Mouse (Mus musculus) testis, postnatal 10 days (tissue): ENCODE results near the gene Morn4.

ENCODE experiments used
- DNase-seq: peaks from one replicate; pipeline ENCODE4 v3.0.0; 2021; ENCODE audit warnings: low spot score

The Morn4 gene

DNA sequence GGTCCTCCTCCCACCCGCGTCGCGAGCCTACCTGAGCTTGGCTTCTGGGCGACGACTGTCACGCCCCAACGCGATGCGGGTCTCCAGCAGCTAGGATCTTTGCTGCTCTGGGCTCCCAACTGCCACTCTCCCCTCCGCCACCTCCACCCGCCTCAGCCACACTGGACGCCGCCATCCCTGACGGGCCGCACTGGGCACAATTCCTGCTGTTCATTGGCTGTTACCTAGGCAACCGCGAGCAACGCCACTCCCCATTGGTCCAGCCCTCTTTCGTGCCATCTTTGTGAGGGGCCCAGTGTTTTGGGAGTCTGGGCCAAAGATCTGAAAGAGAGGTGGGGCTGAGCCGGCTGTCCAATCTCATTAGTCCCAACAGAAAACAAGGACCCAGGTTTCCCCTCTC is at the start of gene Morn4:
Morn4 (minus strand) TSS at position 192 of the 400 bp plus-strand sequence.
- DNase-seq, result peak; percentile 92

- DNase-seq, result no peak
Observed at GRCm38 (mm10) chr19:42135070-42135469, 48.9 kb upstream of the Morn4 start.

DNA sequence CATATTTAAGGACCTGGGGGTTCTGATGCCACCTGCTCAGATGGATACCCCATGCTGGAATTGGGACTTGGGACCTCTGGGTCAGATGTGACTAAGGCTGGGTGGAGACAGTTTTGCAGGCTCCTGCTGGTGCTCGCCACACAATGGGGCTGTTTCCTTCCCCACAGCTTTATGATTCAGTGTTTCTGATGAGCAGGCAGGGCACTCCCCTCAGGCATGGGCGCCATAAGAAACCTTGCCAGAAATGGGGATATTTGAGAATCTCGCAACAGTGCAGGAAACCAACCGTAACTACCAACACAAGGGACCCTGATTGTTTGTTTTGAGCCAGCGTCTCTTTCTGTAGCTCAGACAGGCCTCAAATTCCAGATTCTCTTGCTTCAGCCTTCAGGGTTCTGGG is 44.9 kb upstream of the Morn4 start:
- DNase-seq, result no peak

DNA sequence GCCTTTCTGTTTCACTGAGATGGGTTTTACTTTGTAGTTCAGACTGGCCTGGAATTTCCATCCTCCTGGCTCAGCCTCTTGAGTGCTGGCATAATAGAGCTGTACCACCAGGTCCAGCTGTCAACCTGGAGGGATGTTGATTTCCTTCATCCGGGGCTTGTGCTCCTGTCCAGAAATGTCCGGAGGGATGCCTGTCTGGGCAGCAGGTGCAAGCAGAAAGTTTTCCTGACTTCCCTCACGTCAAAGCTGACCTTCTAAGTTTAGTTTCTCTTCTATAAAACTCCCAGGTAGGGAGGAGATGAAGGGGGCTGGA is 44.1 kb upstream of the Morn4 start:
- no peak for DNase-seq

- DNase-seq, result no peak
Observed at GRCm38 (mm10) chr19:42129509-42130293, 43.5 kb upstream of the Morn4 start.

DNA sequence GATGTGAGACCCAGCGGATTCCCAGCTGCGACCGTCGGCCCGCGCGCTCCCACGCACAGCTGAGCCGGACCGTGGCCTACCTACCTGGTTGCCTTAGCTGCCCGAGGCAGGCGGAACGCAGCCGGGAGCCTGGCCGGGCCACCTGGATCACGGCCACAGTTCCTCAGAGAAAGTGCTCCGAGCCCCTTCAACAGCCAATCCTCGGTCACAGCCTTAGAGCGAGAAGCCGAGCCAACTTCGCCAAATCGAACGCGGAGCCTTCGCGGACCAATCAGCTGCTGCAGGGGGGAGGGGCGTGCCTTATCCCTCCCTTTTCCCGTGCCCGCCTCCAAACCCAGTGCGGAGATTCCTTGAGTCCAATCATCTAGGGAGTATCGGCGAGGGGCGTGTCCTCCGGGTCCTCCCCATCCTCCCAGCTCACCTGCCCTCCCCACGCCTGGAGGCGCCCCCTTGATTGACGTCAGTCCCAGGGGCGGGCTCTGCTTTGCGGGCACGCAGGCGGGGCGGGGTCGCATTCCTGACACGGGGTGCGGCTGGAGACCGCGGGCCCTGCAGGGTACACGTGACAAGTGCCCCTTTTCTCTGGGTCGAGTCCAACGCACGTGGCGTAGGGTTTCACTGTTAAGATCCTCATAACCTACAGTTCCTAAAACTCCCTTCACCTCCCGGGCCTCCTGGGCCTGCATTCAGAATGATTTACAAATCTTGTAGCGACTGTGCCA is 42.8 kb upstream of the Morn4 start, which contains the start of gene Avpi1:
Avpi1 (minus strand) TSS at position 273 of the 722 bp plus-strand sequence.
- DNase-seq, result peak; percentile 97

- no peak for DNase-seq
Observed at GRCm38 (mm10) chr19:42128052-42128740, 42.0 kb upstream of the Morn4 start.

- no peak for DNase-seq
Observed at GRCm38 (mm10) chr19:42127024-42127423, 40.9 kb upstream of the Morn4 start.

GRCm38 (mm10) chr19:42126219-42126605 is 40.1 kb upstream of the Morn4 start:
- no peak for DNase-seq

DNA sequence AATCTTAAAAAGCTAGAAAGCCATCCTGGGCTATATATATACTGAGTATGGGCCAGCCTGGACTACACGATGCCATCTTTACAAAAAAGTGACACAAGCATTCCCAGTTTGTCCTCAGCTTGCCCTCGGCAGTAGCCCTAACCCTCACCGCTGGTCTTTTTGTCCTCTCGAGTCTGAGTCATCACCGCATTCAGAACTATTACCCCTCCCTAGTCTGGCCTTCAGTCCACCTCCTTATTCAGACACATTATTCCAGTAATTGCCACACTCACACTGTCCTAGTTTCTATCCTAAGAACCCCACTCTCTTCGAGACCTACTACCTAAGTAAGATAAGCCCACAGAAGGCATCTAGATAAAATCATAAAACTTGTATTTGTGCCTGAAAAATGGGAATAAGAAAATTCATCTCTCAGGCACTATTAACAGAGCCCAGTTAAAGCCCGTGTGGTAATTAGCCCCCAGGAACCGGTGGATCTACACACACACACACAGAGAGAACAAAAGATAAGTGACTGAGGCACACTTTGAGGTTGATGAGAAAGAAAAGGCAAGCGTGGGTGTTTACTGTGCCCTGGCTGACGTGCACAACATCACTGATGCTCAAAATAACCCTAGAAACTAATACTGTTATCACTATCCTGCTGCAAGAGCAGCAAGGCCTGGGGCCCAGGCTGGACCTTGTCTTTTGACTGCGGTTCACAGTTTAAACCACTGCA is 39.5 kb upstream of the Morn4 start:
- no peak for DNase-seq

GRCm38 (mm10) chr19:42124684-42125083 is 38.5 kb upstream of the Morn4 start:
- no peak for DNase-seq

DNA sequence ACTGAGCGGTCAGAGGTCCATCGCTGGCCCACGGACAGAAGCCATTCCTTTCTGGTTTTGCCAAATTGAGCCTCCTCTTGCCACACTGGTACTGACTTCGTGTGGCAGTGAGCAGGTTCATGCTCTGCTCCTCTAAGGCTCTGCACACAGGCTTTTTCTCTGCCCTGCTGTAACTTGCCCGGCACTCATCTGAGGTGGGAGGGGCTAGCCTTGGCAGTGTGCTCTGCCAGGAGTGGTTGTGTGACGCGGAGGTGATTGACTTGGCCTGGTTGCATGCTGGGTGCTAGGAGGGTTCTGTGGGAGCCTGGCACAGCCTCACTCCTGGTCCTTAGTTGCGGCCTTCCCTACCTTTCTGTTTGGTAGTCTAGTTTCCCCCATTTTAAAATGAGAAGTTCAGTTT is 34.3 kb upstream of the Morn4 start:
- no peak for DNase-seq

DNA sequence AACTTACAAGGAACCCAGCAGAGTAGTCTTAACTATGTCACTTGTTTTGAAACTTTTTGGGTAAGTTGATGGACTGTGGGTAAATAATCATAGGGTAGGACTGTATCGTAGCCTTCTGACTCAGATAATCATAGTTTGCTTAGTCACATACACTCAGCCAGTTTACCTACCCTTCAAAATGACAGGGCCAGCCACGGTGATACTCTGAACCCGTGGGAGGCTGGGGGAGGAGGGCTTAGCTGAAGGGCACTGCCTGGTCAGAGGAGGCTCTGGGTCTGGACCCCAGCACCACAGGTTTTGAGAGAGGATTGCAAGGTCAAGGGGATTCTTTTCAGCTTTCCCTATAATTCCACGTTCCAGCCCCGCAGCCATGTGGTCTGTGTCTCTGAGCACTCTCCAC is 32.4 kb upstream of the Morn4 start:
- no peak for DNase-seq

DNA sequence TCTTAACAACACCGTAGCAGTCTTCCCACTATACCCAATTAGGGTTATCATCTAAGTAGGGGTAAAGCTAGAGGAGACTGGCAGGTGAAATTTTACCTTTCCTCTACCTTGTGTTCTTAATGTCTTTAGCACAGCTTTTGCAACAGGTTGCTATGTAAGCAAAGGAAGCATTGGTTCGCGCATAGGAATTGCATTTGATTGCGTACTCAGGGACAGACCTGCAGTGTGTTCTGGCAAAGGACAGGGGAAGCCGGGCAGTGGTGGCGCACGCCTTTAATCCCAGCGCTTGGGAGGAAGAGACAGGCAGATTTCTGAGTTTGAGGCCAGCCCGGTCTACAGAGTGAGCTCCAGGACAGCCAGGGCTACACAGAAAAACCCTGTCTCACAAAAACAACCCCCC is 32.0 kb upstream of the Morn4 start:
- no peak for DNase-seq

DNA sequence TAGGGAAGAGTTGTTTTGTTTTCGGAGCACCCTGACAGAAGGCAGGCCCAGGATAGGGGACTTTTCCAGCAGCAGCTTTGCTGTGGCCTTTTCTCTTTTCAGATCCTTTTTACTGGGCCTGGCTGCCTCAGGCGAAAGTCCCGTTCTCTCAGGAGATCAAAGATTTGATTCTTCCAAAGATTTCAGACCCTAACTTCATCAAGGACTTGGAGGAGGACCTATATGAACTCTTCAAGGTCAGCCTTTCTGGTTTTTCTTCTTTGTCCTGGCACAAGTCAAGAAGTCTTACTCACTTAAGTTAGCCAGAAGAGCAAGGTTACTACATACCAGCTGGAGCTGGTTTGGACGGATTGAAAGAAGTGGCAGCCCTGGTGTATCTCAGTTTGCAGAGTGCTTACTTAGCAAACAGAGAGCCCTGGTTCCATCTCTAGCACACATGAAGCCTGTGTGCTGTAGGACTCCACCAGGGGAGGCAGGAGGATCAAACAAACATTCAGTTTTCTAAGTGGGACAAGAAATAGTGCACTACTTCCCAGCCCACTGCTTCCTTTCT is 29.7 kb upstream of the Morn4 start:
- no peak for DNase-seq

GRCm38 (mm10) chr19:42104681-42105080 is 18.5 kb upstream of the Morn4 start:
- DNase-seq, result no peak

DNA sequence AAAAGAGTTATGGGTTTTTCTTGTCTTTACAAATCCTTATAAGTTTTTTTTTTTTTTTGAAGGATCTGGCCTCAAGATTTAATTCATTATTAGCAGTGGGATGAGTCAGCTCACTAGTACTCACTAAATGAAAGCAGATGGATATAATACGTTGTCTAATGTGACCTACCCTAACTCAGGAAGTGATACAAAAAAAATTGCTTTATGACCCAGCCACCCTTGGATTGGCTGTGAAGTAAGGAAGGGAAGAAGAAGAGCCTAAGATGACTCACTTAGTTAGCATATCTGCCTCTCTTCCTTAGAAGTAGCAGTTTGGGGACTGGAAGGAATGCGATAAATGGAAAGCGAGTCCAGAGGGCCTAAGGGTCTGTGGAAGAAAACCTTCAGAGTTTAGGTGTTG is 13.2 kb upstream of the Morn4 start:
- no peak for DNase-seq

DNA sequence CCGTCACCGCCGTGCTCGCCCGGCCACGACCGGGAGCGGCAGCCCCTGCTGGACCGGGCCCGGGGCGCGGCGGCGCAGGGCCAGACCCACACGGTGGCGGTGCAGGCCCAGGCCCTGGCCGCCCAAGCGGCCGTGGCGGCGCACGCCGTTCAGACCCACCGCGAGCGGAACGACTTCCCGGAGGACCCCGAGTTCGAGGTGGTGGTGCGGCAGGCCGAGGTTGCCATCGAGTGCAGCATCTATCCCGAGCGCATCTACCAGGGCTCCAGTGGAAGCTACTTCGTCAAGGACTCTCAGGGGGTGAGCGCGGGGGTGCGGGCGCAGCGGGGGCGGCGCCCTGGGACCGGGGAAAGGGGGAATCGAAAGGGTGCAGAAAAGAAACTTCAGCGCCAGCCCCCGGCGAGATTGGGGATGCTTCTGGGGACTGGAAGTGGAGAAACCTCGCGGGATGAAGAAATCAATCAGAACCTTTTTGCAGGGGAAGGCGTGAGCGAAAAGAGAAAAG is 4.5 kb upstream of the Morn4 start:
- peak; percentile 64 for DNase-seq

DNA sequence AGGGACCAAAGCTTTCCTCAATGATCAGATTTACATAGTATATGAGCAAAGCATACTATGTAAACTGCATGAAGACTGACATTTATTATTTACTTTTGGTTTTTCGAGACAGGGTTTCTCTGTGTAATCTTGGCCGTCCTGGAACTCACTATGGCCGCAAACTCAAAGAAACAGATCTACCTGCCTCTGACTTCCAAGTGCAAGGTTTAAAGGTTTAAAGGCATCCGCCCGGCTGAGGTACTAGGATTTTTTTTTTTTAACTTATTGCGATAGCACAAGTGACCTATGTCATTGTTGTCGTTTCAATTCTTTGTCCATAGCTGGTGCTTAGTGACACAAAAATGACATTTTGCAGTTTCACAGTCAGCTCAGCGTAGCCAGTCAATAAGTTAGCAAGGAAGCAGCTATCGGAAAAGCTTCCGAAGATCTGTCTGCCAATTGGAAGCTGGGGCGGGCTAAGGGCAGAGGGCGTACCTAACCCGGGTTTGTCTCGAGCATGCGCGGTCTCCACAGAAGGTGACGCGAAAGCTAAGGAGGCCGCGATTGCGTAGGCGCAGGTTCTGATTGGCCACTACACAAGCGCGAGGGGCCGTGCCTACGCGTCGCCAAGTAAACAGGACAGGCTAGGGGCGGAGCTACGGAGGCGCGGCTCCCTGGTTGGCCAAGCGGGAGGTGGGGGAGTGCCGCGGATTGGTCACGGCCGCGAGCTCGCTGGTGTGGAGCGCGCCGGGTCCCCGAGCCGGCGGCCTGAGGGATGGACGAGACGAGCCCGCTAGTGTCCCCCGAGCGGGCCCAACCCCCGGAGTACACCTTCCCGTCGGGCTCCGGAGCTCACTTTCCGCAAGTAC is 3.8 kb upstream of the Morn4 start, which contains the start of gene Pi4k2a:
Pi4k2a (plus strand) TSS at position 723 of the 848 bp plus-strand sequence.
- DNase-seq, result peak; percentile 98

DNA sequence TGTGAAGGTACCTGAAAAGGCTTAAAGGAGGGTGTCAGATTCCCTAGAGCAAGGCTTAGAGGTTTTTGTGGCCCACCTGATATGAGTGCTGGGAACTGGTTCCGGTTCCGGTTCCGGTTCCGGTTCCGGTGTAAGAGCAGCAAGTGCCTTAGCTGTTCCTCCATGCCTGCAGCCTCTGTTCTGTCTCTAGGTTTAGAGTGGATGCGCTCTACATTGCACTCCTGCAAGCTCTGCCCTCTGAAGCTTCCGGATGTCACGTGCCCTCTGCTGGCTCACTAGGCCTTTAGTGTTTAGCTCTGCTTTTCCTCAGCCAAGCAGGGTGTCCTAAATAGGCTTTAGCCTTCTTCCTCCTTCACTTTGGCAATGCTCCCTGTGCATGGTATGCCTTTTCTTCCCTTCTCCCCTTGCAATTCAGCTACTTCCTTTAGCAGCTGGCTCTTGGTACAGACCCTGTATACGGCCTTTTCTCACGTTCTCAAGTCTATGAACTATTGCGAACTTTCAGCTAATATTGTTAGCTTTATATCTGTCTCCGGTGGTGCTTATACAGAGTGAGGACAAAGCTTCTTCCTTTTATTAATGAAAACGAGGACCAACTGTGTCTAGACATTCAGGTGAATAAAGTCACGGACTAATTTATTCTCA is 3.1 kb upstream of the Morn4 start:
- peak; percentile 63 for DNase-seq
